Mouse (Mus musculus) G1E (cell line): Measurements from ENCODE around the gene Pla2g2c. TPM values are rescaled to one million over a fixed set of nuclear protein-coding genes. Genes with fewer than 3 reads are reported as not detected.

Experiments
- ATAC-seq: 2 replicates; pipeline ENCODE4 v1.8.0; 2016; ENCODE audit warnings: mild to moderate bottlenecking; ENCODE audit not compliant: insufficient number of reproducible peaks, poor library complexity, low FRiP score, severe bottlenecking; ENCODE audit errors: extremely low read depth
- DNase-seq: peaks from one replicate; pipeline ENCODE4 v3.0.0; 2012; ENCODE audit warnings: low spot score
- H3K27me3 ChIP-seq: 2 replicates; pipeline ENCODE4 v1.6.1; 2012; ENCODE audit warnings: mild to moderate bottlenecking, low read length, inconsistent platforms; ENCODE audit not compliant: insufficient read depth
- H3K36me3 ChIP-seq: replicated peaks from 2 replicates; pipeline ENCODE3; 2012; ENCODE audit warnings: mild to moderate bottlenecking, inconsistent platforms
- H3K4me1 ChIP-seq: 2 replicates; pipeline ENCODE4 v1.6.1; 2012; ENCODE audit warnings: low read depth, low read length, inconsistent platforms, mixed read lengths; ENCODE audit not compliant: insufficient read depth
- H3K4me3 ChIP-seq: 2 replicates; pipeline ENCODE4 v1.5.1; 2012; ENCODE audit warnings: low read depth, mild to moderate bottlenecking, inconsistent platforms, low read length, moderate library complexity, mixed read lengths
- H3K9me3 ChIP-seq: replicated peaks from 2 replicates; pipeline ENCODE4 v1.6.1; 2012; ENCODE audit warnings: inconsistent platforms
- CTCF ChIP-seq: IDR thresholded peaks from 2 replicates; pipeline ENCODE4 v1.5.1; 2012; ENCODE audit warnings: low read depth, low read length, inconsistent platforms, mixed read lengths
- GATA1 ChIP-seq: IDR thresholded peaks from 2 replicates; pipeline ENCODE4 v1.6.1; 2012; ENCODE audit warnings: borderline replicate concordance, low read length, inconsistent platforms, mixed read lengths
- GATA2 ChIP-seq: IDR thresholded peaks from 2 replicates; pipeline ENCODE4 v1.6.1; 2012; ENCODE audit warnings: low read depth, low read length, inconsistent platforms, borderline replicate concordance
- POLR2AphosphoS5 ChIP-seq: IDR thresholded peaks from 2 replicates; pipeline ENCODE4 v1.6.1; 2012; ENCODE audit warnings: low read depth, low read length, inconsistent platforms; ENCODE audit not compliant: insufficient replicate concordance
- TAL1 ChIP-seq: conservative IDR thresholded peaks from 2 replicates; pipeline ENCODE4 v1.6.1; 2012; ENCODE audit warnings: low read depth, low read length, inconsistent platforms, mixed read lengths
- polyA plus RNA-seq: library from polyadenylated mRNA; stranded (reverse); fragments of >175 nt; gene quantifications from 2 replicates; pipeline ENCODE4 v1.2.3, GENCODE M21; 2012
- total RNA-seq, 2 experiments: library from RNA; stranded (forward) in 1 of 2; stranded (reverse) in 1 of 2; fragments of 200-1000 nt in 1 of 2; fragments of >200 nt in 1 of 2; fragmentation: Nextera tagmentation in 1 of 2; gene quantifications; 2 replicates each; pipeline ENCODE4 v1.2.3; 2014 to 2017

Pla2g2c gene
- total and polyA plus RNA-seq, 3 experiments = 0.16 TPM; not detected in 2

GRCm38 (mm10) chr4:138708636-138709035, 16.0 kb upstream of the Pla2g2c start:
- Histone ChIP-seq H3K36me3 (no peaks in the 10 kb centered on the region), H3K27me3 (no peaks in the 10 kb centered on the region), H3K4me1 (no peaks in the 10 kb centered on the region; the same call in 1 of the 2 replicates), H3K4me3 (no peak overlapping the region), H3K9me3 (peaks cover 75% of the 10 kb centered on the region)
- no peak for DNase-seq
- TF ChIP-seq POLR2AphosphoS5 (no peak), TAL1 (no peak), CTCF (no peak), GATA2 (no peak), GATA1 (no peak)
- no peak for ATAC-seq

- Histone ChIP-seq H3K4me1 (no peaks in the 10 kb centered on the region; the same call in 1 of the 2 replicates), H3K27me3 (no peaks in the 10 kb centered on the region), H3K4me3 (no peak overlapping the region), H3K9me3 (peaks cover 73% of the 10 kb centered on the region), H3K36me3 (no peaks in the 10 kb centered on the region)
- DNase-seq (no peak), ATAC-seq (no peak)
- TF ChIP-seq GATA2 (no peak), CTCF (no peak), GATA1 (no peak), TAL1 (no peak), POLR2AphosphoS5 (no peak)
Measured at GRCm38 (mm10) chr4:138709246-138709645, 15.3 kb upstream of the Pla2g2c start.

DNA sequence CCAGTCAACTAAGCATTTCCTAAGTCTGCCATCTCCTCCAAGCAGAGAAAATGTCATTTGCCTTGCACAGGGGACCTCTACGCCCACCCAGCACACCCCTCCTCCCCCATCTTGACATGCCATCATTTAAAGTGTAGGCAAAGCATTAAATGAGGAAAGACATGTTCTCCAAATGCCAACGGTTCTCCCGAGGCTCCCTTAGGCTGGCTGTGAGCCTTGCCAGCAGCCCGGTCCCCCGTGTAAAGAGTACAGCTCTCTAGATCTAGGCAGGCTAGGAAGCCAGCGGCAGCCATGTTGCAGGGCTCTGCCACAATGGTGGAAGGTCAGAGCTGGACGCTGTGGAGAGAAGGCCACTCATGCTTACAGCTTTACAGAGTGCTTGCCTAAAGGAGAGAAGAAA, 14.6 kb upstream of the Pla2g2c start:
- H3K9me3 ChIP-seq = peaks cover 67% of the 10 kb centered on the region
- no peaks in the 10 kb centered on the region for H3K27me3 ChIP-seq
- ATAC-seq (no peak), DNase-seq (no peak)
- TF ChIP-seq TAL1 (no peak), GATA1 (no peak)
- no peaks in the 10 kb centered on the region; the same call in 1 of the 2 replicates for H3K4me1 ChIP-seq
- no peaks in the 10 kb centered on the region for H3K36me3 ChIP-seq
- H3K4me3 ChIP-seq = no peak overlapping the region

- DNase-seq = no peak
- peaks cover 66% of the 10 kb centered on the region for H3K9me3 ChIP-seq
- no peaks in the 10 kb centered on the region for H3K27me3 ChIP-seq
- TF ChIP-seq TAL1 = no peak
- TF ChIP-seq GATA2 = no peak
- no peak for TF ChIP-seq POLR2AphosphoS5
- no peak for TF ChIP-seq CTCF
- TF ChIP-seq GATA1 = no peak
- no peaks in the 10 kb centered on the region for H3K36me3 ChIP-seq
- H3K4me1 ChIP-seq = no peaks in the 10 kb centered on the region; the same call in 1 of the 2 replicates
- no peak overlapping the region for H3K4me3 ChIP-seq
- no peak for ATAC-seq
Measured at GRCm38 (mm10) chr4:138710633-138711032, 14.0 kb upstream of the Pla2g2c start.

GRCm38 (mm10) chr4:138711051-138711820, 13.4 kb upstream of the Pla2g2c start:
- TF ChIP-seq GATA1 (no peak), GATA2 (no peak), CTCF (no peak), TAL1 (no peak), POLR2AphosphoS5 (no peak)
- H3K4me1 ChIP-seq = no peaks in the 10 kb centered on the region; the same call in 1 of the 2 replicates
- DNase-seq = no peak
- ATAC-seq = no peak
- H3K27me3 ChIP-seq = no peaks in the 10 kb centered on the region
- H3K36me3 ChIP-seq = no peaks in the 10 kb centered on the region
- peaks cover 66% of the 10 kb centered on the region for H3K9me3 ChIP-seq
- H3K4me3 ChIP-seq = no peak overlapping the region

GRCm38 (mm10) chr4:138712096-138712495, 12.5 kb upstream of the Pla2g2c start:
- DNase-seq = no peak
- no peak for ATAC-seq
- TF ChIP-seq CTCF (no peak), TAL1 (no peak), POLR2AphosphoS5 (no peak), GATA2 (no peak), GATA1 (no peak)
- H3K27me3 ChIP-seq = no peaks in the 10 kb centered on the region
- H3K9me3 ChIP-seq = peaks cover 66% of the 10 kb centered on the region
- H3K4me3 ChIP-seq = no peak overlapping the region
- H3K36me3 ChIP-seq = no peaks in the 10 kb centered on the region
- no peaks in the 10 kb centered on the region for H3K4me1 ChIP-seq
